Mouse (Mus musculus): ENCODE measurements at regions not wholly inside any gene's neighbourhood (a gene's known extent, or its start where the extent isn't known, plus 50 kb on each side); places are given as distances from the start of the nearest gene placed in this dataset.

GRCm38 (mm10) chr8:24287861-24288260, 437.8 kb downstream of the Adam3 start:
- no peak for DNase-seq (ENCODE audit: low read depth, low spot score)

GRCm38 (mm10) chr8:24284966-24285365, 440.7 kb downstream of the Adam3 start:
- no peak for DNase-seq (ENCODE audit: low read depth, low spot score)

GRCm38 (mm10) chr8:24283901-24284405, 441.7 kb downstream of the Adam3 start:
- no peak for DNase-seq (ENCODE audit: low read depth, low spot score)

- DNase-seq (ENCODE audit: low read depth, low spot score): no peak
Measured at GRCm38 (mm10) chr8:24280296-24280695, 445.4 kb downstream of the Adam3 start.

- DNase-seq (ENCODE audit: low read depth, low spot score): no peak
Measured at GRCm38 (mm10) chr8:24278391-24278790, 447.3 kb downstream of the Adam3 start.

GRCm38 (mm10) chr8:24261359-24261758, 464.3 kb downstream of the Adam3 start:
- no peak for DNase-seq (ENCODE audit: low read depth, low spot score)

GRCm38 (mm10) chr8:24258622-24259021, 467.0 kb downstream of the Adam3 start:
- no peak for DNase-seq (ENCODE audit: low read depth, low spot score)

- DNase-seq (ENCODE audit: low read depth, low spot score): no peak
Measured at GRCm38 (mm10) chr8:24242211-24242610, 483.4 kb downstream of the Adam3 start.

- DNase-seq (ENCODE audit: low read depth, low spot score): no peak
Measured at GRCm38 (mm10) chr8:24240211-24240983, 485.3 kb downstream of the Adam3 start.

- DNase-seq (ENCODE audit: low read depth, low spot score): no peak
Measured at GRCm38 (mm10) chr8:24234981-24235380, 490.7 kb downstream of the Adam3 start.

- no peak for DNase-seq (ENCODE audit: low read depth, low spot score)
Measured at GRCm38 (mm10) chr8:24228148-24228547, 497.5 kb downstream of the Adam3 start.

GRCm38 (mm10) chr8:24227331-24228072, 498.1 kb downstream of the Adam3 start:
- no peak for DNase-seq (ENCODE audit: low read depth, low spot score)

- no peak for DNase-seq (ENCODE audit: low read depth, low spot score)
Measured at GRCm38 (mm10) chr8:24220222-24220621, 505.4 kb downstream of the Adam3 start.

- DNase-seq (ENCODE audit: low read depth, low spot score): no peak
Measured at GRCm38 (mm10) chr8:24216655-24217054, 509.0 kb downstream of the Adam3 start.

GRCm38 (mm10) chr8:24215510-24216138, 510.0 kb downstream of the Adam3 start:
- no peak for DNase-seq (ENCODE audit: low read depth, low spot score)

GRCm38 (mm10) chr8:24214315-24214714, 511.3 kb downstream of the Adam3 start:
- DNase-seq (ENCODE audit: low read depth, low spot score): no peak

GRCm38 (mm10) chr8:24212216-24213200, 513.1 kb downstream of the Adam3 start:
- no peak for DNase-seq (ENCODE audit: low read depth, low spot score)

GRCm38 (mm10) chr8:24211091-24211490, 514.6 kb downstream of the Adam3 start:
- DNase-seq (ENCODE audit: low read depth, low spot score): no peak
